Mouse (Mus musculus) embryonic facial prominence, embryonic 10.5 days (tissue): ENCODE data around the gene Mfsd2a. TPM values are rescaled to one million over a fixed set of nuclear protein-coding genes. Genes with fewer than 3 reads are reported as not detected.

ENCODE experiments used
- DNase-seq: peaks from one replicate; pipeline ENCODE4 v3.0.0-alpha.2; 2017; ENCODE audit warnings: low spot score
- H3K27ac ChIP-seq: fragments of 300-500 bp; sonication (generic); replicated peaks from 2 replicates; pipeline ENCODE4 v1.5.1; 2016; ENCODE audit warnings: mild to moderate bottlenecking
- H3K27me3 ChIP-seq: fragments of 300-500 bp; sonication (generic); replicated peaks from 2 replicates; pipeline ENCODE4 v1.6.1; 2016; ENCODE audit warnings: low read depth, mild to moderate bottlenecking; ENCODE audit not compliant: poor library complexity, severe bottlenecking
- H3K36me3 ChIP-seq: fragments of 300-500 bp; sonication (generic); replicated peaks from 2 replicates; pipeline ENCODE4 v1.6.1; 2016; ENCODE audit warnings: mild to moderate bottlenecking, moderate library complexity
- H3K4me1 ChIP-seq: fragments of 300-500 bp; sonication (generic); 2 replicates; pipeline ENCODE4 v1.6.1; 2016
- H3K4me3 ChIP-seq: fragments of 300-500 bp; sonication (generic); 2 replicates; pipeline ENCODE4 v1.5.1; 2016; ENCODE audit warnings: mild to moderate bottlenecking, moderate library complexity
- H3K9me3 ChIP-seq: fragments of 300-500 bp; sonication (generic); 2 replicates; pipeline ENCODE4 v1.6.1; 2016; ENCODE audit warnings: mild to moderate bottlenecking
- WGBS: fragments of 180-500 bp; shearing (Covaris S2); methylation state at CpG from one replicate; pipeline ENCODE4 v1.1.7; 2016; 5-methylcytosine and 5-hydroxymethylcytosine counted together
- polyA plus RNA-seq: library from polyadenylated mRNA; unstranded; fragments of >200 nt; fragmentation: Nextera tagmentation; extraction: Ambion mirVana; gene quantifications from 2 replicates; pipeline ENCODE4 v1.2.1, GENCODE M21; 2016

Mfsd2a gene
- polyA plus RNA-seq, 1 experiment from 2014 or later: 10.1 TPM

- no peaks in the 10 kb centered on the region for H3K27me3 ChIP-seq
- no peak for DNase-seq
- H3K4me1 ChIP-seq: no peaks in the 10 kb centered on the region
- H3K36me3 ChIP-seq: no peaks in the 10 kb centered on the region
- no peak overlapping the region for H3K27ac ChIP-seq
- H3K9me3 ChIP-seq: peaks cover 6% of the 10 kb centered on the region; the same call in 1 of the 2 replicates
- no peak overlapping the region for H3K4me3 ChIP-seq
- WGBS: 88% methylated on average over 4 of the region's 4 CpGs
Observed at GRCm38 (mm10) chr4:122915985-122916384, 45.0 kb downstream of the Mfsd2a start.

GRCm38 (mm10) chr4:122914186-122914585, 46.8 kb downstream of the Mfsd2a start:
- Histone ChIP-seq H3K9me3 (peaks cover 6% of the 10 kb centered on the region; the same call in 1 of the 2 replicates), H3K4me1 (no peaks in the 10 kb centered on the region), H3K27me3 (no peaks in the 10 kb centered on the region), H3K36me3 (no peaks in the 10 kb centered on the region), H3K4me3 (no peak overlapping the region), H3K27ac (no peak overlapping the region)
- DNase-seq: no peak
- WGBS: 89% methylated on average over 7 of the region's 7 CpGs

GRCm38 (mm10) chr4:122912613-122913012, 48.4 kb downstream of the Mfsd2a start:
- H3K36me3 ChIP-seq: no peaks in the 10 kb centered on the region
- WGBS: 69% methylated on average over 5 of the region's 5 CpGs
- no peak overlapping the region for H3K27ac ChIP-seq
- peak; percentile 11 for DNase-seq
- H3K27me3 ChIP-seq: no peaks in the 10 kb centered on the region
- H3K4me3 ChIP-seq: no peak overlapping the region
- H3K4me1 ChIP-seq: no peaks in the 10 kb centered on the region
- peaks cover 9% of the 10 kb centered on the region; the same call in 1 of the 2 replicates for H3K9me3 ChIP-seq

DNA sequence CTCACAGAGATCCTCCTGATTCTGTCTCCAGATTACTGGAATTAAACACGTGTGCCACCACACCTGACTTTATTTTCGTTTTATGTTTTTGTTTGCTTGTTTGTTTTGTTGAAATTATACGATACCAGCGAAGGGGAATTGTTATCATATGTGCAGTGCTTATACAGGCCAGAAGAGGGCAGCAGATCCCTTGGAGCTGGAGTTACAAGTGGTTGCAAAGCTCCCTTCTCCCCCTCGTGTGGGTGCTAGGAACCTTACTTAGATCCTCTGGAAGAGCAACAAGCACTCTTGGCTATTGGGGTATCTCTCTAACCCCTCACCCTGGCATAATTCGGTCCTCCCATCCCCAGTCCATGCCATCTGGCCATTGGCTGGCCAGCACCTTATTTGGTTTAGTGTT, 50.4 kb downstream of the Mfsd2a start:
- 48% methylated on average over 6 of the region's 6 CpGs for WGBS
- no peaks in the 10 kb centered on the region for H3K4me1 ChIP-seq
- H3K9me3 ChIP-seq: peaks cover 10% of the 10 kb centered on the region; the same call in 1 of the 2 replicates
- H3K4me3 ChIP-seq: no peak overlapping the region
- no peaks in the 10 kb centered on the region for H3K36me3 ChIP-seq
- no peak overlapping the region for H3K27ac ChIP-seq
- DNase-seq: no peak
- H3K27me3 ChIP-seq: no peaks in the 10 kb centered on the region

DNA sequence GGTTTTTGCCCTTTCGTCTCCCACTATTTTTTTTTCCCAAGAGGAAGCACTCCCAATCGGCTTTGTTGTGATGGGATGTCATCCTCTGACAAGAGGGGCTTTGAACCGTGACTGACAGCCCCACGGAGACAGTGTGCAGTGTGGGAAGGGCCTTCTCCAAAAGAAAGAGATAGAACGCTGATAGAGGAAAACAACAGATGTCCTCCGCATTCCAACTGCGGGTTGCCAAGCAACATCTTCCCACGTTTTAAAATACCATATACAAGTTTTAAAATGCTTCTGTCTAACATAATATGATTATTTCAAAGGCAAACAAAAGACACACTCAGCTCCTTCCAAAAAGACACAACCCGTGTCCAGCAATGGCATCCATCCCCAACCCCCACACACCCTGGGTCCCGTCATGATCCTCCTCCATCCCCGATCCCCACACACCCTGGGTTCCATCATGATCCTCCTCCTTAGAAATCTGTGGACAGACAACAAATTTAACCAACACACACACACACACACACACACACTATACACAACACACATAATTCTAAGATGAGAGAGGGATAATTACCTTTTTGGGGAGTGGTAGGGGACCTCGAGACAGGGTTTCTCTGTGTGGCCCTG, 51.3 kb downstream of the Mfsd2a start:
- Histone ChIP-seq H3K27me3 (no peaks in the 10 kb centered on the region), H3K27ac (no peak overlapping the region), H3K36me3 (no peaks in the 10 kb centered on the region), H3K9me3 (peaks cover 10% of the 10 kb centered on the region; the same call in 1 of the 2 replicates), H3K4me1 (no peaks in the 10 kb centered on the region), H3K4me3 (no peak overlapping the region)
- DNase-seq: no peak
- WGBS: 52% methylated on average over 12 of the region's 12 CpGs

- 92% methylated on average over 10 of the region's 10 CpGs for whole genome bisulfite sequencing
Observed at GRCm38 (mm10) chr4:122905359-122905758, 55.6 kb downstream of the Mfsd2a start.

GRCm38 (mm10) chr4:122903709-122904108, 57.3 kb downstream of the Mfsd2a start:
- Histone ChIP-seq H3K4me1 (no peaks in the 10 kb centered on the region), H3K4me3 (no peak overlapping the region), H3K27ac (no peak overlapping the region), H3K36me3 (no peaks in the 10 kb centered on the region), H3K9me3 (peaks cover 4% of the 10 kb centered on the region; the same call in 1 of the 2 replicates), H3K27me3 (no peaks in the 10 kb centered on the region)
- no peak for DNase-seq
- 93% methylated on average over 3 of the region's 3 CpGs for WGBS

More at GRCm38 (mm10) chr4:122905359-122905758, 55.6 kb downstream of the Mfsd2a start:
- no peaks in the 10 kb centered on the region for H3K36me3 ChIP-seq
- no peak overlapping the region for H3K27ac ChIP-seq
- no peak overlapping the region for H3K4me3 ChIP-seq
- no peaks in the 10 kb centered on the region for H3K27me3 ChIP-seq
- no peak for DNase-seq
- H3K4me1 ChIP-seq: no peaks in the 10 kb centered on the region
- H3K9me3 ChIP-seq: peaks cover 4% of the 10 kb centered on the region; the same call in 1 of the 2 replicates

DNA sequence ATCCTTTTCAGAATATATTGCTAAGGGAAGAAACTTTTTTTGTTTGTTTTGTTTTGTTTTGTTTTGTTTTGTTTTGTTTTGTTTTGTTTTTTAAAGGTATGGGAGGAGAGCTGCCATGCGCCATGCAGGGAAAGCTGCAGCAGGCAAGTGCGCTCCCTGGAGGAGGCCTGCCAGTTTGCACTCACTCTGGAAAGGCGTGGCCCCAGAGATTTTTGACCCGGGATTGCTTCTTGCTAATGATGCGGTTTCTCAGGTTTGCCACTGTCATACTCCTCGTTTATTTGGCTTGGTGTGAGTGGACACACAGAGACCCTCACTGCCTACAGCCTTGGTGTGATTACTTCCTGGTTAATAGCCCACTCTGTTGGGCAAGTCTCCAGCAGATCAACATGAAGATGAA, 58.8 kb downstream of the Mfsd2a start:
- Histone ChIP-seq H3K27ac (no peak overlapping the region), H3K27me3 (no peaks in the 10 kb centered on the region), H3K9me3 (no peaks in the 10 kb centered on the region), H3K4me1 (no peaks in the 10 kb centered on the region), H3K4me3 (no peak overlapping the region), H3K36me3 (no peaks in the 10 kb centered on the region)
- DNase-seq: no peak
- WGBS: 24% methylated on average over 6 of the region's 6 CpGs

- H3K27me3 ChIP-seq: no peaks in the 10 kb centered on the region
- H3K27ac ChIP-seq: no peak overlapping the region
- H3K36me3 ChIP-seq: no peaks in the 10 kb centered on the region
- 17% methylated on average over 5 of the region's 5 CpGs for WGBS
- H3K9me3 ChIP-seq: no peaks in the 10 kb centered on the region
- H3K4me1 ChIP-seq: no peaks in the 10 kb centered on the region
- no peak overlapping the region for H3K4me3 ChIP-seq
- DNase-seq: peak; percentile 61
Observed at GRCm38 (mm10) chr4:122898313-122898712, 62.7 kb downstream of the Mfsd2a start.

GRCm38 (mm10) chr4:122897750-122898149, 63.2 kb downstream of the Mfsd2a start:
- DNase-seq: no peak
- Histone ChIP-seq H3K27me3 (no peaks in the 10 kb centered on the region), H3K36me3 (no peaks in the 10 kb centered on the region), H3K4me1 (no peaks in the 10 kb centered on the region), H3K9me3 (no peaks in the 10 kb centered on the region), H3K27ac (no peak overlapping the region), H3K4me3 (no peak overlapping the region)
- WGBS: 88% methylated on average over 4 of the region's 4 CpGs

Other genes with a start within 250 kb of the Mfsd2a start
- gene Ppt1, start 124.9 kb downstream of the Mfsd2a start, polyA plus RNA-seq: 50.6 and 53.4 TPM in 2 replicates
- 72.6 and 73.9 TPM in 2 replicates for gene Cap1, start 75.1 kb downstream of the Mfsd2a start, polyA plus RNA-seq
- gene Mycl, start 34.5 kb upstream of the Mfsd2a start, polyA plus RNA-seq: 33.6 and 43.0 TPM in 2 replicates
- gene Trit1, start 55.4 kb upstream of the Mfsd2a start, polyA plus RNA-seq: 19.0 and 21.6 TPM in 2 replicates
- gene Bmp8b, start 144.0 kb upstream of the Mfsd2a start, polyA plus RNA-seq: 0.29 and 0.39 TPM in 2 replicates
- 0.09 and 0.12 TPM in 2 replicates for gene Oxct2b, start 155.1 kb upstream of the Mfsd2a start, polyA plus RNA-seq
- gene Ppie, start 178.8 kb upstream of the Mfsd2a start, polyA plus RNA-seq: 131 TPM in 2 replicates
- 0.60 and 0.95 TPM in 2 replicates for gene Hpcal4, start 222.0 kb upstream of the Mfsd2a start, polyA plus RNA-seq
- not detected in 2 replicates for gene Nt5c1a, start 240.3 kb upstream of the Mfsd2a start, polyA plus RNA-seq